Mouse (Mus musculus): ENCODE data around the gene Nup88. TPM values are rescaled to one million over a fixed set of nuclear protein-coding genes. Genes with fewer than 3 reads are reported as not detected.

Nup88 gene
- polyA plus RNA-seq (2012; ENCODE audit: low replicate concordance) = 38.9 and 44.3 TPM in 2 replicates

DNA sequence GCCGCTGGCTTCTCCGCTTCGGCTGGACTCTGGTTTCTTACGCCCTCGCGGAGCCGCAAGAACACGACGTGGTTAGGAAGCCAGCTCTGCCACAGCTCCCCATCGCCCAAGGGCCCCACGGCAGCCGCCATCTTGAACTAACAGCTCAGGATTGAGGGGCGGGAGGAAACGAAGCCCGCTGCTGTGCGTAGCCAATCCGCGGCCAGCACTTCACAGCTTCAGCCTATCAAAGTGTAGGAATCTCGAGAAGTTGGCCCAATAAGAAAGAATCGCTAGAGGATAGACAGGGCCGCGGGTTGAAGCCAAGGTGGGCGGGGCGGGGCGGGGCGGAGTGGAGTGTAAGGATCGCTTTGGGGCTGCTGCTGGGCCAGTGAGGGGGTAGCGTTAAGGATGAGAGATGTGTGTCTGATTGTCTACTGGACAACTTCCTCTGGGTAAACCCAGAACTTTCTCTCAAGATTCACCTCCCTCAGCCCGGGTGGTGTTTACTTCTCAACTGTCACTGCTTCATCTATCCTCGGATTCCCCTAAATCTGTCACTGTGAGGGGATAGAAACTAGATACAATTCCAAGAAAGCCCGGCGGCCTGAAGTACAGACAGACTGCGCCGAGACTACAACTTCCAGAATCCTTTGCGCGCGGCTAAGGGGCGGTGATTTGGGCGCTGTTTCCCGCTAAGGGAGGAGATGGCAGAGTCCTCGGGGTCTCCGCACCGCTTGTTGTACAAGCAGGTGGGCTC lies at the start of gene Nup88, which contains the start of gene Rpain:
Nup88 (minus strand) TSS at position 153 of the 739 bp plus-strand sequence.
Rpain (plus strand) TSS at position 393 of the 739 bp plus-strand sequence.

DNA sequence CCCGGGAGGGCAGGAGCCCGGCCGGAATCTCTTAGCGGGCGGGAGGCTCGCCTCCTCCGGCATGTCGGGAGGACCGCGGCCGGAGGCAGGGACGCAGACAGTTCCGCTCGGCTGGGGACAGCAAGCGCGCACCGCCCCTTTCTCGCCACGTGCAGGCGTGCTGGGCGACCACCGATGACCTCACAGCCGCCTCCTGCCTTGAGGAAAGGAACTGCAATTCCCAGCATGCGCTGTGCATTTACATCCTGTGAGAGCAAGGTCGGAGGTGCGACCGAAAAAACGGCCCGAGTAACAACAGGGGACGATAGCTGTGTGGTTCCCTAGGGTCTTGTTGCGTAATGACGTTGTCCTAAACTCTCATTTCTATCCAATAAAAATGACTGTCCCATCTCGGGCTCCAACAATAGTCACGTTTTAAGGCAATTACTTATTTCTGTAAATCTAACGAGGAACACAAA lies 34.6 kb upstream of the Nup88 start, which contains the start of gene Dhx33:
Dhx33 (minus strand) TSS at position 122 of the 458 bp plus-strand sequence.

DNA sequence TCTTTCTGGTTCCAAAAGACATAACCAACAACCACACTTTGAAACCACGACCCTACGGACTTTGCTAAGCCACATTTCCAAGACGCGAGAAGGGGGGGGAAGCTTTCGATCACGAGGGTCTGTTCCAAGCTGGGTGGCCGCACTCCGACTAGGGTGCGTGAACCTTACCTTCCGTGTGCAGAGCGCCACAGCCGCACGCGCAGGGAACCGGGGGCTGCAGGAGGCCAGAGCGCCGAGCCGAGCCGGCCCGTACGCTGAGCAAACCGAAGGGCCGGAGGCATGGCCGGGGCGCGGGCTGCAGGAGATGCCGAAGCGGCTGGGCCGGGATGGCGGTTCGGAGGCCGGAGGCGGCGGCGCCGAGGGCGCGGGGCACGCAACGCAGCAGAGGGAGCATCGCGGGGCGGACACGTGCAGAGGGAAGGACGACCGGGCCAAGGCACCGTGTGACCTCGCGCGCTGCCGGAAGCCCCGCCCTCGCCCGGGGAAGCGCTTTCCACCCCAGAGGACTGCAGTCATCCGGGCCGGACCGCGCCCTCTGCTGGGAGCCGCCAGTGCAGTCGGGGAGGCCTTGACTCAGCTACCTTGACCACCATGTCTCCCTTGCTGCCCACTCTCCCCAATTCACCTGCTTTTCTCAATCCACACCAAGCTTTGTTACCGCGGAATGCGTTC lies 12.9 kb upstream of the Nup88 start, which contains the start of gene C1qbp:
C1qbp (minus strand) TSS at position 470 of the 672 bp plus-strand sequence.

Other genes starting within 250 kb of the Nup88 start
- gene Zfp3, start 205.8 kb downstream of the Nup88 start, polyA plus RNA-seq (2012; ENCODE audit: low replicate concordance) = 3.1 and 3.2 TPM in 2 replicates
- gene Scimp, start 157.4 kb downstream of the Nup88 start, polyA plus RNA-seq (2012; ENCODE audit: low replicate concordance) = 4.7 and 5.1 TPM in 2 replicates
- gene Rabep1, start 125.2 kb downstream of the Nup88 start, polyA plus RNA-seq (2012; ENCODE audit: low replicate concordance) = 15.9 and 45.8 TPM in 2 replicates
- 3.2 and 15.4 TPM in 2 replicates for gene Rpain, start 240 bp upstream of the Nup88 start, polyA plus RNA-seq (2012; ENCODE audit: low replicate concordance)
- 97.3 and 201 TPM in 2 replicates for gene C1qbp, start 13.1 kb upstream of the Nup88 start, polyA plus RNA-seq (2012; ENCODE audit: low replicate concordance)
- 6.2 and 10.4 TPM in 2 replicates for gene Dhx33, start 34.5 kb upstream of the Nup88 start, polyA plus RNA-seq (2012; ENCODE audit: low replicate concordance)
- 1.6 and 4.0 TPM in 2 replicates for gene Mis12, start 49.6 kb upstream of the Nup88 start, polyA plus RNA-seq (2012; ENCODE audit: low replicate concordance)
- 18.2 and 50.7 TPM in 2 replicates for gene Derl2, start 49.9 kb upstream of the Nup88 start, polyA plus RNA-seq (2012; ENCODE audit: low replicate concordance)
- gene 6330403K07Rik, start 63.5 kb upstream of the Nup88 start, polyA plus RNA-seq (2012; ENCODE audit: low replicate concordance) = 0.33 and 1.2 TPM in 2 replicates
- gene Nlrp1a, start 174.7 kb upstream of the Nup88 start, polyA plus RNA-seq (2012; ENCODE audit: low replicate concordance) = not detected in 2 replicates